Mouse (Mus musculus) adrenal gland, adult (tissue): ENCODE measurements around the gene Bmp5.

Source experiments
- DNase-seq, 2 experiments: peaks; one replicate each; pipeline ENCODE4 v3.0.0; 2022 to 2023; ENCODE audit warnings: low spot score in 1 of 2; ENCODE audit not compliant: inconsistent age in 2 of 2

Gene Bmp5

GRCm38 (mm10) chr9:75839450-75839849, 64.3 kb downstream of the Bmp5 start:
- DNase-seq = no peak

- DNase-seq = no peak
Observed at GRCm38 (mm10) chr9:75840841-75841240, 65.7 kb downstream of the Bmp5 start.

DNA sequence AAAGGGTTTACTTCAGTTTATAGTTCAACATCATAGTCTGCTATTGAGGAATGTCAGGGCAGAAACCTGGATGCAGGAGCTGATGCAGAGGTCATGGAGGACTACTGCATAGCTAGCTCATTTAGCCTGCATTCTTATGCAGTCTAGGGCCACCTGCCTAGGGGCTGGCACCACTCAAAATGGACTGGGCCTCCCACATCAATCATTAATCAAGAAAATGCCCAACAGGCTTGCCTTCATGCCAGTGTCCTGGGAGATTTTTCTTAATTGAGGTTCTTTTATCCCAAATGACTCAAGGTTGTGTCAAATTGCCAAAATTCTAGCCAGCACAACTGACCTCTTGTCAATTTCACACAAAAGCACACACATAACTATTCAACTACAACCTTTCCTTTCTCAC, 70.8 kb downstream of the Bmp5 start:
- DNase-seq = no peak

DNA sequence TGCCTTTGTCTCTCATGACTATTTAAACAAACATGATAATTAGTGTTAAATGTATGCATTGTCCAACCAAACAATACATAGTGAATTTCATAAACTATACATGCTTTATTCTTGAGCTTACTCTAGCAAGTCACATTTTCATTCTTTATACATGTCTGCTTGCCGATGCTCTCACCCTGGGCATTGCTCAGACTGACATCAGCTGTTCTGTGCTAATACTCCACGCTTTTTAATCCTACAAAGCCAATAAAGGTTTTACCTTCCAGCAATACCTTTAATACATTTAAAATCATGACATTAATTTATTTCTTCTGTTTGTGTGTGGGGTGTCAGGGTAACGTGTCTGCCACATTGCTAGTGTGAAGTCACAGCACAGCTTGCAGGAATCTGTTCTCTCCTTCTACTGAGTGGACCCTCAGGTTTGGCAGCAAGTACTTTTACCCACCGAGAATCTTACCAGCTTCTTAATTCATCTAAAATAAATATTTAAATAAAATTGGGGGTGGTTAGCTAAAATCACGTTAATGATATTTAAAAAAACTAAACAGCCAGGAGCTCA, 75.6 kb downstream of the Bmp5 start:
- DNase-seq = no peak

DNA sequence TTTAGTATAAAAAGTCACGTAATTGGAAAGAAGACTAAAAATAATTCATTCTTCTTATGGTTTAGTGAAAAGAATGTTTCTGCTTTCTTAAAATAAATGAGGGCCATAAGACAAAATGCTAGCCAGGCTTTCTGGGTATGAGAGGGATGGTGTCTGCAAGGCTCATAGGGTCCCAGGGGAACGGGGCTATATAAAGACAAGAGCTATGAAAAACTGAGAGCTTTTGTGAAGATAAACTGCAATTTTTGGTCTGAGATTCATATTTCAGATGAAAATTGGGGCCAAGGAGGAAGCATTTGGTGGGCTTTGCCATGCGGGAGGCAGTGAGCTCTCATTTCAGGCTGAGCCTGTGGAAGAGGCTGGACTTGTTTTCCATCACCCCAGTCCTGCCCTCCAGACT, 83.0 kb downstream of the Bmp5 start:
- DNase-seq = no peak

DNA sequence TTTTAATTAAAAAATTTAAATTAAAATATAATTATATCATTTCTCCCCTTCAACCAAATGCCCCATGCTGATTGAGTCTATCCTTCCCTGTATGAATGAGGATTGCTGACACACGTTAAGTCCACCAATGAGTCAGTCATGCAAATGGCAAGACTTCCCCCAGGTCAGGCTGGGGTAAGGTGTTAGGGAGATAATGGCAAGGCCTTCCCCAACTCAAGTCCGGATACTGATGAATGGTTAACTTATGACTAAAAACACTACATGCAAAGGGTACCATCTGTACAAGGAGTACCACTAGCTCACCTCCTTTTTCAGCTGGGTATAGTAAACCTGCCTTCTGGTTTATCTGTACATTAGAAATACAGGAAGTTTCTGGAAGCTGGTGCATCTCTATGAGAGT, 83.8 kb downstream of the Bmp5 start:
- no peak for DNase-seq

DNA sequence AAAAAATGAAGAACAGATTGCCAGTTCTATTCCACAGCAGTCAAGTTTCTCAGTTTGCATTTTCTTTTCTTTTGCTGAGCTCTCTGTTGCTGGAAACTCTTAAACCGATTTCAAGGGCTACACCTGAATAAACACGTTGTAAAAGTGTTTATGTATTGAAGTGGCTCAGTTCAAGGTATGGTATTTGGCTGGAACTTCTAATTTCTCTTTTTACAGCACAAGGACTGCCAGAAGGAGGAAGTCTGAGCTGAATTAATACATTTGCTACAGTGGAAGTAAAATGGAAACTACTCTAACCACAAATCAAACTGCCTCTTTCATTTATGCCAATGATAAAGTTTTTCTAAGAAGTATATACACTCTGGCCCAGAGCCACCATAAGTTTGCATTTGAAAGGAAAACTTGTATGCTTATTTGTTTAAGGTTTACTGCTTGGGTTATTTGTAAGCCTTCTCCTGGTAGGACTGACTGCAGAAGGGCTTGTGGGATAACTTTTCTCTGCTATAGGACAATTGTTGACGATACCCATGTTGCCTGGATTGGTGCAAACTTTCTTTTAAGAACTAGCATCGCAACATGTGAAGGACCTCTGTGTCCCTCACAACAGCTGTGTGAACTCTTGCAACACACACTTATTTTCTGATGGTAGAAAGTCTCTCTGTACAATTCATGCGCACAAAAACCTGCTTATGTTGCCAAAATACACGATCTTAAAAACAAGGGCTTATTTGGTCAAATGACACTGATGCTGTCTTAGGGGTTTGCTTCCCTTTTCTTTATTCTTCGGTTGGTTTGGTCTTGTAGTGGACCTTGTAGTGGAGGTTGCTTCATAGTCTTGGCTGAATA, 95.4 kb downstream of the Bmp5 start:
- no peak for DNase-seq

DNA sequence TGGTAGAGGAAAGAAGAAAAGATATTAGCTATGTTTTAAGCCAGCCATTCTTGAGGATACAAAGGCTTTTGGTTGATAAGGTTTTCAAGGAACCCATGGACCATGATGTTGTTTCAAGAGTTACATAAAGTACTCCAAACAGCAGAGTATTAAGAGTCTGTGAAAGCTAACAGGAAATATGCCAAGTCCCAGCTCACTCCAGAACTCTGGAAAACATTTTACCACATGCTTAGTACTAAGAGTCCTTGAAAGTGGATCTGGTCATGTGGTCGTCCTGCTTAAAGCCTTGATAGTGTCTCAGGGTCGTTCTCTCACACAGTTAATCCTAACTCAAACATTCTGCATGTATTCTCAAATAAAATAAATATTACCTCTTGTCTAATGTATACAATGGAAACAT, 101.2 kb downstream of the Bmp5 start:
- no peak for DNase-seq

GRCm38 (mm10) chr9:75883481-75884190, 108.5 kb downstream of the Bmp5 start:
- DNase-seq = no peak

DNA sequence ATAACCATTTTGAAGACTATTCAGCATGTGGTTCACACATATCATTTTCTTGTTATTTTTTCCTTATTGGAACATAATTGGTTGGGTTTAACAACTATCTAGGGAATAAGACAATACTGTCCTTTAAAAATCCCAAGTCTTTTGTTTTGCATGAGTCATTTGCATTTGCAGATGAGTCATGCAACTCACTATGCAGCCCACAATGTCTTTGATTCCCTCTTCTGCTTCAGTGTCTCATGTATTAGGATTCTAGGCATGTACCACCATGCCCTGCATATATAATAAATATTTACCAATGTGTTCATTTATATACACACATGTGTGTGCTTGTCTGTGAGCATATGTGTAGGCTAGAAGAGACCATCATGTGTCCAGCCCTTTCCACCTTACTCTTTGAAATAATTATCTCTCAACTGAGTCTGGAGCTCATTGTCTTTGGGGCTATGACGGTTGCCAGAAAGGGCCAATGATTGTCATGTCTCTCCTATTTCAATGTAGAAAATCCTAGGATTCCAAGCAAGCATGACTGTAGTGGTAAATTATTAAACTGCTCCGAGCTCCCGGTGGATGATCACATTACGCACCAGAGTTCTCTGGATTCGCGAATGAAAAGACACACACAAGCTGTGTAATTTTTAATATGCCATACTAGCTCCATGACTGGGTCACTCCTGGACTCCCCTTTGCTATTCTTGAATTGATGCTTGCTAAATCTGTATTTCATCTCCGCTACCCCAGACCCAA, 111.8 kb downstream of the Bmp5 start:
- no peak for DNase-seq

DNA sequence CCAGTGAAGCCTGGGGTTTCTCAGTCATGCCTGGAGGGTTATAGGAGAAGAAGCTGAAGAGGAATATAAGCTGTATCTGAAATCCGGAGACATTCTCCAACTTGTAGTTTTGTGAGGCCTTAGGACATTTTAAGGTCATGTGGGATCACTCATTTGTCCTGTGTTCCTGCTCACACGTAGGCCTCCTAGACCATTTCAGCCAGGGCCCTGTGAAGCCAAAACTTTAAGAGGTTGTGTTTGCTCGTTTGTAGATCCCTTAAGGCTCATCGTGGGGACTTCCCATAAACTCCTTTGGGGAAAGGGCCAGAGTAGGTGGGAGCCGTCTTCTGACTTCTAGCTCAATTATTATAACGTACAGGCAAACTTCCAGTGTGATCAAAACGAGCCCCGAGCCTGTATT, 121.8 kb downstream of the Bmp5 start:
- DNase-seq = no peak

DNA sequence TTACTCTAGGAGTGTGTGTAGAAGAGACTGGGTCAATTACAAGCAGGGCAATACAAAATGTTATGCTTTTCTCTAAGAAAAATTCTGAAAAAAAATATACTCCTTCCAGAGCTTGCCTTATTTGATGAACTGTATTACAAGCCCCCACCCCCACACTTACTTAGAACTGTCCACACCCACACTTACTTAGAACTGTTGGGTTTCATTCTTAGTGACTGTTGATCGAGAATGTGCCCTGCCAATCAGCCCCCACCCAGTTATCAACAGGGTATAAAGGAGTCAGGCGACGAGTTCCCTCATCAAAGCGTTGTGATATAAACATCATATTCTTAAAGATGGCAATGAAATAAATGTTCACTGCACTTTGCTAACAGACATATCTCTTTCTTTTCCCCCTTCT, 122.9 kb downstream of the Bmp5 start:
- no peak for DNase-seq

DNA sequence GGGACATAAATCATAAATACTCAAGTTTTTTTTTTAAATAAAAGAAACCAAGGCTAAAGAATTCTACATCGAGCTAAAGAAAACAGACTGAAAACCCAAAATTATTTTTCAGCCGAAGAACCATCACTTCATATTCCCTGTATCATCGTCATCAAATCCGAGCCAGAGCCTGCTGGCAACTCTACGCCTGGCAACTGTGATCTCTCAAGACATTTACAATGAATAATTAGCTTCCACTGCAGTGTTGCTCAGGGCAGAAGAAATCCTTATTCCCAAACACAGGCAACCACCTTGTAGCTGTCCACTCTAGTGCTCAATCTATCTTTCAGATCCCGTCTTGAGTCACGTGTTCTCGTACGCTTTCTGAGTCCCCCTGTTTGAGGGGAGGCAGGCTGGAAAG, 126.1 kb downstream of the Bmp5 start:
- DNase-seq = peak in 1 of 2 experiments; percentile 34

DNA sequence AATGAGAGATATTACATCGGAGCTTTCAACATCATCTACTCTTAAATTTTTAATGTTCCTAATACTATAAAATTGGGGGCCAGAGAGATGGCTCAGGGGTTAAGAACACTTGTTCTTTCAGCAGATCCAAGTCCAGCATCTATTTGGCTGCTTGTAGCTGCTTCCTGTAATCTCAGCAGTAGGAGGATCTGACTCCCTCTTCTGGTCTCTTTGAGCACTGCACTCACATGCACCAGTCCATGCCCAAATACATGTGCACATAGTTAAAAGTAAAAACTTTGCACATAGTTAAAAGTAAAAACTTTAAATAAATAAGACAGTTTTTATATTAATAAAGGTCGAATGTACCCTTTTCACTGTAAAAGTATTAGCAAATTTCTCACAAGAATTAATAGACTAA, 130.3 kb downstream of the Bmp5 start:
- peak in 1 of 2 experiments; percentile 52 for DNase-seq

- peak; percentile 48 to 72 for DNase-seq
Observed at GRCm38 (mm10) chr9:75910112-75910799, 135.1 kb downstream of the Bmp5 start.

GRCm38 (mm10) chr9:75911542-75911941, 136.4 kb downstream of the Bmp5 start:
- no peak for DNase-seq

DNA sequence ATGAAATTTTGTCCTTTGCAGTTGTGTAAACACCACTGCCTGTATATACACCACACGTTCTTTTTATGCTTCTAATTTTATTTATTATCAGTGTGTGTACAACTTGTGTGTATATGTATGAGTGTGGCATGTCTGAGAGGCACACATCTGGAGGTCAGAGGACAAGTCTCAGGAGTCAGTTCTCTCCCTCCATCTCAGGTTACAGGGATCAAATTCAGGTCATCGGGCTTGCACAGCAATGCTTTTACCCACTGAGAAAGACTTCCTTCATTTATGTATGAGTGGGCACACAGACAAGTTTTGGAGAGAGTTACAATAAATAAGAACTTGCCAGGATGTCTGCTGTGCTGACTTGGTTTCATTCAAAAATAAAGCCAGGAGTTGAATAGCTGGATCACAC, 140.9 kb downstream of the Bmp5 start:
- no peak for DNase-seq

GRCm38 (mm10) chr9:75927196-75927880, 152.2 kb downstream of the Bmp5 start:
- DNase-seq = peak; percentile 75 to 94

DNA sequence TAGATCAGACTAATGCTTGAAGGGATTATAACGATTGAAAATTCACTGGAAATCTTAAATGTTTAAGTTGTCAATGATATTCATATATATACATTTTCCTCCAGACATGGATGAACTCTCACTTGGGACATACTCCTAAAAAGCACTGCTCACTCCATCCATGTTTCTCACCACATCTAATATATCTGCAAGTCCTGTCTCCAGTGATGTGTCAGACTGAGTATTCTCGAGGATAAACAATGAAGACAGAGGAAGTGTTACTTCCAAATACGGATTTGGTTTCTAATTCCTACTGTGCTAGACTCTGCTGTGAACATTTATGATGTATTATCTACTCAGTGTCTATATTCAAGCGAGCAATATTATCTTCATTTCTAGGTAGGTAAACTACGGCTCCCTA, 152.9 kb downstream of the Bmp5 start:
- DNase-seq = peak in 1 of 2 experiments; percentile 47

- no peak for DNase-seq
Observed at GRCm38 (mm10) chr9:75944663-75945062, 169.5 kb downstream of the Bmp5 start.
